23 mouse cellular contexts compared by ENCODE assay signal in genomic region chr5:75667083-75667482, GRCm38 (mm10).
DNase-seq lines count a peak whose midpoint lies in the region; ATAC-seq lines count a peak whose summit lies in the region.
"Had no signal": no experiment of that assay in that cellular context is flagged by ENCODE, and none has a peak within 500 bp of the region (broad histone marks: within the 10 kb centered on the region; RNA-seq: fewer than 3 reads in every experiment).

No protein-coding gene starts in this region.

- ATAC-seq in CD4-positive, CD25-positive, alpha-beta regulatory T cell, adult 4 months: peak; percentile 91
- ATAC-seq: forebrain, embryonic 14.5 days; midbrain, embryonic 13.5 days had no signal

- no peaks in the 10 kb centered on the region for H3K36me3 ChIP-seq in hindbrain, embryonic 10.5 days
- H3K36me3 ChIP-seq: embryonic facial prominence, embryonic 12.5 days; hindbrain, embryonic 12.5 days; limb, embryonic 13.5 days; lung, embryonic 15.5 days; midbrain, embryonic 13.5 days had no signal

- peak; percentile 70 for DNase-seq in induced T-regulatory cell, adult 2 months (ENCODE audit: low read depth)
- peak; percentile 70 for DNase-seq in thymus, postnatal 0 days (ENCODE audit: low spot score)
- peak; percentile 66 for DNase-seq in thymus, postnatal 4 days
- no peak for DNase-seq in hindbrain, embryonic 10.5 days (ENCODE audit: low spot score)
- no peak for DNase-seq in adrenal gland, adult 18-20 months (ENCODE audit: low spot score in 2 of 2)
- no peak for DNase-seq in ovary, postnatal 36 days (ENCODE audit: low spot score)
- DNase-seq: adrenal gland, adult 8-10 months; cerebellum, adult 8-10 months; cerebellum, postnatal 25 days; gastrocnemius, postnatal 14 days; kidney, adult 11 months; kidney, postnatal 25 days; lung, postnatal 4 days; right cerebral cortex, adult 18-20 months; right cerebral cortex, postnatal 4 days had no signal

- H3K4me1 ChIP-seq in hindbrain, embryonic 10.5 days (replicated peaks): peaks cover 13% of the 10 kb centered on the region
- H3K4me1 ChIP-seq: embryonic facial prominence, embryonic 12.5 days; hindbrain, embryonic 12.5 days; limb, embryonic 13.5 days; lung, embryonic 15.5 days; midbrain, embryonic 13.5 days had no signal

- 70% methylated on average over 3 of the region's 3 CpGs for WGBS in hindbrain, embryonic 10.5 days

- no peaks in the 10 kb centered on the region for H3K27me3 ChIP-seq in hindbrain, embryonic 10.5 days (ENCODE audit: insufficient read depth, poor library complexity, severe bottlenecking)
- H3K27me3 ChIP-seq: embryonic facial prominence, embryonic 12.5 days; hindbrain, embryonic 12.5 days; limb, embryonic 13.5 days; lung, embryonic 15.5 days; midbrain, embryonic 13.5 days had no signal

- H3K4me3 ChIP-seq in hindbrain, embryonic 10.5 days: no peak overlapping the region
- H3K4me3 ChIP-seq: embryonic facial prominence, embryonic 12.5 days; hindbrain, embryonic 12.5 days; limb, embryonic 13.5 days; lung, embryonic 15.5 days; megakaryocyte, embryonic 14.5 days; midbrain, embryonic 13.5 days had no signal

- 0 out of 2 replicates have a peak, but pooled peaks cover 4% of the 10 kb centered on the region for H3K9me3 ChIP-seq in hindbrain, embryonic 10.5 days
- H3K9me3 ChIP-seq: embryonic facial prominence, embryonic 12.5 days; limb, embryonic 13.5 days; lung, embryonic 15.5 days had no signal

- H3K27ac ChIP-seq in hindbrain, embryonic 10.5 days: no peak overlapping the region
- H3K27ac ChIP-seq: embryonic facial prominence, embryonic 12.5 days; hindbrain, embryonic 12.5 days; limb, embryonic 13.5 days; lung, embryonic 15.5 days; midbrain, embryonic 13.5 days had no signal

Comparison
In these comparisons a context has a peak if more than half of its experiments do, and no peak if none do; other contexts are left out.
1. DNase-seq: peak in induced T-regulatory cell, adult 2 months (single experiment), thymus, postnatal 0 days (single experiment) and thymus, postnatal 4 days (single experiment); none in hindbrain, embryonic 10.5 days (single experiment), adrenal gland, adult 18-20 months (0 of 2) and ovary, postnatal 36 days (single experiment).